Mouse (Mus musculus): Measurements from ENCODE around the gene Rasef. TPM values are rescaled to one million over a fixed set of nuclear protein-coding genes. Genes with fewer than 3 reads are reported as not detected.
"Not testable (repeated sequence)": the region's sequence is repeated elsewhere in the genome, so short reads cannot be mapped to it uniquely, and the experiment has no call there.

Rasef gene
- not detected in 2 replicates for total RNA-seq (2015)
- total RNA-seq (2017) = not detected in 2 replicates

DNA sequence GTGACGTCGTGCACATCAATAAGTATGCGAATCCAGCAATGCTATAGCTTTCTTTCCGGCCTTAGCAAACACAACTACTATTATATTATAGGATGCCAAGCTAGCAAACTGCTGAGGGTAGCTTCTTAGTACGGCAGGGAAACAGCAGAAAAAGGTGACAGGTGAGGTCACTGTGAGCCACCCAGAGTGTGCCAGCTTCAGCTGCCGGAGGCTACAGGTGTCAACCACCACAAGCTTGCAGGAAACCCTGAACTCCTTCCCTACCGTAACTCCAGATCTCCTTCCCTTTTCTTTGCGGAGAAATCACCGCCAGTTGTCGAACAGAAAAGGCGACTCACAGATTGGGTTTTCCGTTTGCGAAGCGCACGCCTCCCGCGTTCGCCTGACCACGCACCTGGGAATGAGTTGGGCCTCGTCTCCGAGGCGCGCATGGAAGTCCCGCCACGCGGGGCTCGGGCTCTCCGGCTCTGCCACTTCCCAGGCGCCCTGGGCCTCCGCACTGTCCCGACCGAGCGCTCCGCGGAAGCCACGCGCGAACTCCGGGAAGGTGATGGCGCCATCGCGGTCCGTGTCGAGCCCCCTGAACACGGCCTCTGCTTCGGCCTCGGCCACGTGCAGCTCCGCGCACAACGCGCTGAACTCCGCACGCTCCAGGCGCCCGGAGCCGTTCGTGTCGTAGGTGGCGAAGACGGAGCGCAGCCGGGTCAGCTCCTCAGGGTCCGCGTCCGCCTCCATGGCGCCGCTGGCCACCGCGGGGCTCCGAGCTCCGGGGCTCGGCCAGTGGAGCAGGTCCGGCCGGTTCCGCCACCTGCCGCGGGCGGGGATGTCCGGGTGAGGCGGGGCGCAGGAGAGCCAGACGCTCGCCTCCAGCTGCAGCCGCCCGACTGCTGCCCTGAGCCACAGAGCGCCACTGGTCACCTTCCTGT is at the start of gene Rasef:
Rasef (minus strand) TSS at position 735 of the 926 bp plus-strand sequence.
- ATAC-seq (ENCODE audit: poor library complexity, severe bottlenecking) = no peak

DNA sequence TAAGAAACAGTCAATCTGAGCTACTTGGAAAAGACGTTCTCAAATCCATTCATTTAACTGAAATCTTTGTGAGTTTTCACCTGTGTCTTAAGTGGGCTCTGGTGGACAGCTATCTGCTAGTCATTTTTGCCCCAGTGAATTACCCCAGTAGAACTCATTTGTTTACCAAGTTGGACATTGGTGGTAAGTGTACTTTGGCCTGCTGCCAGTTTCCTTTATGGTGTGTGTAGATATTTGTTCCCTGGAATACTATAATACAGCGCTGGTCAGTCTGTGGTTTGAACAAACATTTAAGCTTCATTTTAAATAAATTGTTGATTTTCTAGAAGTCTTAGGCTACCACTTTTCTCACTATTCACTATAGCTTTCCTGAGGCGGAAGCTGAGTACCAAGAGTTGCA is 35.8 kb upstream of the Rasef start:
- ATAC-seq (ENCODE audit: poor library complexity, severe bottlenecking) = no peak

DNA sequence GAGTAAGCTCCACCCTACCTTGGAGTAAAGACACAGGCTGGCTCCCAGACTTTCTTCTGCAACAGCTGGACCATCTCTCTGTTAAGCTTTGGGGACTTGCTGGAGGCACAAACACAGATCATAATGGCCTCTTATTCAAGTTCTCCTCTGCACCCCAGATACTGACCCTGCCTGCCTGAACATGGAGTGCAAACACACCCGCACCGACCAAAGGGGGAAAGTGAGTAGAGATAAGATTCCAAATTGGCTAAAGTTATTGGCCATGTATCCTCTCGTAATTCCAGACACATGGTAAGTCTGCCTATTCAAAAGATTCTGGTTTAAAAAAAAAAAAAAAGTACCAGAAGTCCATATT is 369 bp upstream of the Rasef start:
- ATAC-seq (ENCODE audit: poor library complexity, severe bottlenecking) = no peak

DNA sequence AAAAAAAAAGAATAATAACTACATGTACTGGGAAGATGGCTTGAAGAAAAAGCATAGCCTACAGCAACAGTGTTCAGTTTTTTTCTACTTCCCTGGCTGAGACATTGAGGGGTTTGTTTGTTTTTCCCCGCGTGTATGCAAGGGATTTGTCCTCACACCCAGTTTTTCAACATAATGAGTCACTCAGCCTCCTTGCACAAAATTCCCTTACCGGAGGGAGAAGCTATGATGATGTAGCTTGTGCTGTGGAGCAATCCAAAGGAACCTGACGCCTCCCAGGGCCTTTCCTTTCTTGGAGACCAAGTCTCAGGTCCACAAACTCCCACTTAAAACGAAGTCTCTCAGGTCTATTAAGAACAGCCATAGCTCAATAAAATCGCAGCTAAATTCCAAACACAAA is 1.3 kb downstream of the Rasef start:
- no peak for ATAC-seq (ENCODE audit: poor library complexity, severe bottlenecking)

DNA sequence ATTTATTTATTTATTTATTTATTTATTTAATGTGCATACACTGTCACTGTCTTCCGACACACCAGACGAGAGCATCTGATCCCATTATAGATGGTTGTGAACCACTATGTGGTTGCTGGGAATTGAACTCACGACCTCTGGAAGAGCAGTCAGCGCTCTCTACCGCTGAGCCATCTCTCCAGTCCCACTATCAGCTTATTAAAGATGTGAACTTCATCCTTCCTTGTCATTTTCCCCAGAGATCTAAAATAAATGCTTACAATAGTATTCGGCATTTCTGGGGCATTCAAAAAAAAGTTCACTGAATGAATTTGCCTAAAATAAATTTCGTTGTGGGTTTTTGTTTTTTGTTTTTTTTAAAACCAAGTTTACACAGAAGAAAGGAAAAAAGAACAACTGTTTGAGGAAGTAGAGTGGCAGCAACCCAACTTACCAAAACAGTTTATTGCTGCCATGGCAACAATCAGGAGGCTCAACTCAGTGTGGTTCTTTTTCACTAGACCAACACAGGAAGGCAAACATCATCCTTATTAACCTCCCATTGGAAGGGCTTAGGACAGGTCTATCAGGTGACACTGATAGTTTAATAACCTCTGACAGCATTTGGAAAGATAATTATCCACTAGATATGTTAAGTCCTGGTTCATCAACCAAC is 2.6 kb downstream of the Rasef start:
- no peak for ATAC-seq (ENCODE audit: poor library complexity, severe bottlenecking)

DNA sequence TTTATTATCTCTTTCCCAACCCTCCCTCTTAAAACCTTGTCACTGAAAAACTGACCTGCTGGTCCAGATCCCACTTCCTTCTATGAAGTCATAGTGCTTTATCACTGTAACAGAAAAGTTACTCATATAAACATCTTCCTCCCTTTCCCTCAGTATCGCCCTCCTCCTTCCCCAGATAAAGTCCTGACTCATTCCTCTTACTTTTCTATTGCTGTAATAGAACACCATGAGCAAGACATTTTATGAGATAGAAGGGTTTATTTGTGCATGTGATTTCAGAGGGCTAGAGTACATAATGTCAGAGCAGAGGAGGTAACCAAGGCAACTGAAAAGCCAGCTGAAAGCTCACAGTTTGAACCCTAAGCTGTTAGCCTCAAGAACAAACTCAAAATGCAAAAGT is 6.6 kb downstream of the Rasef start:
- ATAC-seq (ENCODE audit: poor library complexity, severe bottlenecking) = no peak

DNA sequence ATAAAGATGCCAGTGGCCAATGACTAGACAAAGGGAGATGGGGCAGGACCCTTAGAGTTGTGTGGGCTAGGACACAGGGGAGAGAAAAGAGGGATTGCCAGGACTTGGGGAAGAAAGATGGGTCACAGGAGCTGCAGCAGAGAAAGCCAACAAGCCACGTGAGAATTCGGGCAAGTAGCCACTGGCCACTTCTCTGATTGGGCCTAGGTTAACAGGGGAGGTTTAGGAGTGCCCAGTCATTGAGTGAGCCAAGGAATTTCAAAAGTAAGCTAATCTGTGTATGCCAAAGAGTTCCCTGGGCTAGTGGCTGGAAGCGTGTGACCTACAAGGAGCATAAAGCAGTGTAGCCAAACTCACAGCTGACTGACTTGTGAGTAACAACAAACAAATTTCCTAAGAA is 9.7 kb downstream of the Rasef start:
- no peak for ATAC-seq (ENCODE audit: poor library complexity, severe bottlenecking)

DNA sequence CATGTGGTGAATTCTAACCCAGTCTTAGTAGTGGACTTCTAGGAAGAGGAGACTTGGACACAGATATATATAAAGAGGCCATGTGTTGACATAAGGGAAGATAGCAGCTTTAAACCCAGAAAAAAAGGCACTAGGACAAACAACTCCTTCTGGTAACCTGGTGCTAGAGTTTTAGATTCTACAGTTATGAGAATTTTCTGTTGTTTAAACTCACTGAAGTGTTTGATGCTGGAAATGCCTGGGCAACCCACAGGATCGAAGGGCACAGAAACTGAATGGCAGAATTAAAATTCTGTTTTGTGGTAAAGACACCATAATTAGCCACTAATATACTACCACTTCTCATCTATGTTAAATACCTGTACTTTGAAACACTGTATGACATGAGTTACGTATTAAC is 15.5 kb downstream of the Rasef start:
- no peak for ATAC-seq (ENCODE audit: poor library complexity, severe bottlenecking)

DNA sequence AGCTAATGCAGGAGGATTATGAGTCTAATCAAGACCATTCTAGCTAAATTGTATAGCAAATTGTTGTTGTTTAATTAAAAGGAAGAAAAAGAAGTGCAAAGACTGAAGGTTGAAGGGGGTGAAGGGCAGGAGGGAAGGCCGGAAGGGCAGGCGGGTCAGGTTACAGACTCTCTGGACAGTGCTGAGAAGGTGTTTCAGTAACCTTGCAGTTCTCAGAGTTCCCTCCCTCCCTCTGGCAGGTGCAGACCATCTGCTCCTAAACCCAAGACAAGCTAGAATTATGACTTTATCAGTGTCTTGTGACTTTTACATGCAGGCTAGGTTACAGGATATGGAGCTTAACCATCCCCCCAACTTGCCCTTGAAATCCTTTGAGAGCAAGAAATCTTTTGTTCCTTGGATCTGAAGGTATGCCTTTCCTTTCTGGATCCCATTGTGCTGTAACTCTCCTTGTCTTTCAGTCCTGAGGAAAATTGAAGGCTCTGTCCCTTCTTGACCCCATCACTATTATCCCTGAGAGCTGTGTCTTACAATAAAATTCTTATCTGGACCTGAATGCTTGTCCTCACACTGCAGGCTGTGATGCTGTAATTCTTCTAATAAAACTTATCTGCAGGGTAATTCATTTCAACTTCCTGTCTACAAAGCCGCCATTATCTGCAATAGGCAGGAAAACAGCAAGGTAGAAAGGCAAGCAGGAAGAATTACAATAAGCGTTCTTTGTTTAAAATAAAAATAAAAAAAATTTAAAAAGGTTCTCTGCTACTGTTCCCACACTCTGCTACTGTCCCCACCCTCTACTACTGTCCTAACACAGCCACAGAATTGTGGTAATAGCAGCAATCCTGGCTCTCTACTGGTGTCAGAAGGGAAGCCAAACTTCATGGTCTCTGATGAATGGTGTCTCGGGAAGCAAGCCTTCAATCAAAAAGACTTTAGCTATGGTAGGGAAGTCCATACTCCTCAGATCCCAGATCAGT is 16.7 kb downstream of the Rasef start:
- no peak for ATAC-seq (ENCODE audit: poor library complexity, severe bottlenecking)

DNA sequence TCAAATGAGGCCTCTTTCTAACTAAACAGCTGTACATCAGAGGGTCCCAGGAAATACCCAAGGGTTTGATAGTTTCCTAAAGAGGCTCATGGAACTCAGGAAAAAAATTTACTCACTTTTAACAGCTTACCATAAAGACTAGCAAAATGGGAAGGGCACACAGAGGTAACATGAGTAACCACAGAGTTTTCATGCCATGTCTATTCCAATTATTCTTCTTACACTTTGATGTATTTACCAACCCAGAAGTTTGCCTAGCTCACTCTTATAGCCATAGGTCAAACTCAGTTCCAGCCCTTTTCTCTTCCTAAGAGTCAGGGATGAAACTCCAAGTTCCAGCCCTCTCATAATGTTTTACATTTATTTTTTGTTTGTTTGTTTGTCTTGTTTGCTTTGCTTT is 18.8 kb downstream of the Rasef start:
- no peak for ATAC-seq (ENCODE audit: poor library complexity, severe bottlenecking)

DNA sequence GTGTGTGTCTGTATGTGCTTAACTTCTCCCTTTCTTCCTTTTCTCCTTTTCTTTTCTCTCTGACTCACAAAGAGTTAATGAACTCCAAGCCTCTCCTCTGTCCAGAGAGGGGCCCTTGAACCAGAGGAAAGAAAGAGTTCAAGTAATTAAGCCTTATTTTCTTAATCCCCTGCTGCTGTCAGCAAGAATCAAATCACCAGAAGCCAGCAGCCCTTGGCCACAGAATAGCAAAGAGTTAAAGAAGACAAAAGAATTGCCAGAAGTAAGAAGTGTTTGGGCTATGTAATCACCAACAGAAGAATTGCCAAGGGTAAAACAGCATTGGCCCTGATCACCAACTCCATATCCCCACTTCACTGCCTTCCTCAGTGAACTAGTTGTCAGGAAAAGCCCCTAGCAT is 20.2 kb downstream of the Rasef start:
- ATAC-seq (ENCODE audit: poor library complexity, severe bottlenecking) = no peak

DNA sequence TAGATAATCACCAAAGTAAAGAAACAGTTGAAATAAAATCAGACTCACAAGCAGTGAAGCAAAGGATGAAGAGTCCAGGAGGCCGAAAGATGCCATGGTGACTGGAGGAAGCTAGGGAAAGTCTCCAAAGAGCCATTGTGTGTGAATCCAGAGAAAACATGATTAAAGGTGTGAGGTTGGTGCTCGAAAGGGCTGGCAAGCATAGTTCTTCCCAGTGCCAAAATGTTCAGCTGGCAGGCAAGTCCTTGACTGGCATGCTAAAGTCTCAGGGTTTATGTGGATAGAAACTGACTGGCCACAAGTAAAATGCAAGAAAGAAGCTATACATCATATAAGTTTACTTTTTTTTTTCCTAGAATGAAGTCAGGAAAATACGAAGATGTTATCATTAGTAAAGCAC is 22.6 kb downstream of the Rasef start:
- no peak for ATAC-seq (ENCODE audit: poor library complexity, severe bottlenecking)

DNA sequence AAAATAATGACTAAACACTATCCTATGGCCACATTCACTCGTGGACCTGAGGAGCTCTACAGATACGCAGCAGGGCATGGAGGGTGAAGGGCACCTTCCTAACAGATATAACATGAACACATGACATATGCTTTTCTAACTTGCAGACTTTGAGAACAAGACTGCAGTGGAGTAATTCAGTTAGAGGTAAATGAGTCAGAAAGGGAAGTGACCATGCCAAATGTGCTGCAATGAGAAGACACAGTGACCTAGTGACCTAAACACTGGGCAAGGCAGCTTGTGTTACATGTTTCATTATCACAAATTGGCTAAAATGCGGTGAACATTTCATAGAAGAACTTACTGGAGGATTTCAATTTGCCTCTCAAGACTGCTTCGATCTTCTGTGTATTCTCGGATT is 42.6 kb downstream of the Rasef start:
- no peak for ATAC-seq (ENCODE audit: poor library complexity, severe bottlenecking)

DNA sequence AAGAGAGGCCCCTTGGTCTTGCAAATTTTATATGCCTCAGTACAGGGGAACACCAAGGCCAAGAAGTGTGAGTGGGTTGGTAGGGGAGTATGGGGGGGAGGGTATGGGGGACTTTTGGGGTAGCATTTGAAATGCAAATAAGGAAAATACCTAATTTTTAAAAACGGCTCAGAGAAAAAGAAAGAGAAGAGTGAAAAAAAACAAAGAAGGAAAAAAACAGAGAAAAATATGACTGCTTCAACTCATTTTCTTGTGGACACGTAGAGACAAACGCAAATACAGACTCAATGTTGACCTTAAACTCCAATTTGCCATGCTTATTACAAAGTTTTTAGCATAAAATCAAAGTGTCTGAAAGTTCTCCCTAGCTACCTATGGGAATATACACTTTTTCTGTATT is 51.4 kb downstream of the Rasef start:
- no peak for ATAC-seq (ENCODE audit: poor library complexity, severe bottlenecking)

DNA sequence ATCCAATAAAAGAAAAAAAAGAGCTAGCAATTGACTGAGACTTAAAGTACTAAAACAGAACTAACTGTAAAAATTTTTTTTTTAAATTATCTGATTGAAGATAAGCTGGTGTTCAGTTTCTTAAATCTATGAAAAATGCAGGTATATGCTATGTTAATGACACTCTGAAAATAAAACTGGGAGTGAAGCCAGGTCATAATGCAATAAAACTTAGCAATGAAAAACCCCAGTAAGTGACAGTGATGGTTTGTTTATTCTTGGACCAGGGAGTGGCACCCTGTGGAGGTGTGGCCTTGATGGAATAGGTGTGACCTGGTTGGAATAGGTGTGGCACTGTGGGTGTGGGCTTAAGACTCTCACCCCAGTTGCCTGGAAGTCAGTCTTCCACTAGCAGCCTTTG is 71.0 kb downstream of the Rasef start:
- ATAC-seq (ENCODE audit: poor library complexity, severe bottlenecking) = no peak

DNA sequence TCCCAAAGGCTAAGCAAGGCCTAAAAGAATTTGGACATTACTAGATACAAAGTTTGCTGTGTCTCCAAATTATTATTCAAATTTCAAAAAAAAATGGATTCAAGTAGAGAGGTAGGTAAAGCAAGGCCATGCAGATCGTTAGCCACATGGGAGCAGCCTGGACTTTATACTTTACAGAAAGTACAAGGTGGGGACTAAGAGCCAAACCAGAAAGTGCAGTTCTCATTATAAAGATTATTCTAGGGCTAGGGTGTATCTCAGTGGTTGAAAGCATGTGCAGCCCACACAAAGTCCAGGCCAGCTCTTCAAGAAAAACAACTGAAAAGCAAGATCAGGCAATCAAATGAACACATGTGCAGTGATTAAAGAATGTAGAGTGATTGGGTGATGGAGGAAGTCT is 72.0 kb downstream of the Rasef start:
- ATAC-seq (ENCODE audit: poor library complexity, severe bottlenecking) = no peak

DNA sequence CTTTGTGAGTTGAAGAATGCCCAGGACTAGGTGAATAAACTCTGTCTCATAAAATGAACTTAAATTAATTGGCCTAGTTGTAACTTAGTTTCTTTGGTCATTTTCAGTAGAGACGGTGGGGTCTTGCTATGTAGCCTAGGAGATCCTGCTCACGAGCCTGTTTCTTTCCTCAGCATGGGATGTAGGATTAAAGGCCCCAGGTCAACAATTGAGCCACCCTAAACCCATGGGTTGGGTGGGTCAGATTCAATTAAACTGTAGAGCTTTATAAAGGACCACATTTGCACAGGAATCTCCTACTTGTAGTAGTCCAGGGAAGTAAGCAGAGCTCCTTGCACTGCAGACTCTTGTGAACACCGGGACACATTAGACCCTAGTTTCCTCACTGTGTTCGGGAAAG is 107.6 kb downstream of the Rasef start, which contains the start of gene Gm428:
Gm428 (plus strand) TSS at position 301 of the 400 bp plus-strand sequence.
- ATAC-seq (ENCODE audit: poor library complexity, severe bottlenecking) = not testable (repeated sequence)

DNA sequence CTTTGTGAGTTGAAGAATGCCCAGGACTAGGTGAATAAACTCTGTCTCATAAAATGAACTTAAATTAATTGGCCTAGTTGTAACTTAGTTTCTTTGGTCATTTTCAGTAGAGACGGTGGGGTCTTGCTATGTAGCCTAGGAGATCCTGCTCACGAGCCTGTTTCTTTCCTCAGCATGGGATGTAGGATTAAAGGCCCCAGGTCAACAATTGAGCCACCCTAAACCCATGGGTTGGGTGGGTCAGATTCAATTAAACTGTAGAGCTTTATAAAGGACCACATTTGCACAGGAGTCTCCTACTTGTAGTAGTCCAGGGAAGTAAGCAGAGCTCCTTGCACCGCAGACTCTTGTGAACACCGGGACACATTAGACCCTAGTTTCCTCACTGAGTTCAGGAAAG is 122.7 kb downstream of the Rasef start, which contains the start of gene Gm11239:
Gm11239 (plus strand) TSS at position 301 of the 400 bp plus-strand sequence.
- ATAC-seq (ENCODE audit: poor library complexity, severe bottlenecking) = not testable (repeated sequence)
